Mouse (Mus musculus): ENCODE measurements around the gene D8Ertd738e. TPM values are rescaled to one million over a fixed set of nuclear protein-coding genes. Genes with fewer than 3 reads are reported as not detected.

Gene D8Ertd738e
- polyA plus RNA-seq, 1 experiment from 2014 or later, result 388 TPM

MicroRNAs within 50 kb of the gene (microRNA counts, 519-probe panel; counts per million panel counts)
- microRNA mmu-miR-23a, result 7,055 counts per million, percentile 75 among the panel's probes with 10 or more counts
- microRNA mmu-miR-27a, result 8,224 counts per million, percentile 85 among the panel's probes with 10 or more counts

Small RNA genes within 50 kb of the gene (microRNA-seq; reads per million reads assigned to microRNA genes)
- gene Mir23a, result 9,466 reads per million, percentile 95 among the genes with 10 or more reads in this experiment
- gene Mir24-2, result not detected
- gene Mir27a, result 219 reads per million, percentile 64 among the genes with 10 or more reads in this experiment
- not detected for gene Mir3074-2

Other genes starting within 250 kb of the D8Ertd738e start
- 1.2 TPM in 2 replicates for gene 1700067K01Rik, start 248.2 kb downstream of the D8Ertd738e start, polyA plus RNA-seq (2014; fragmentation: Nextera tagmentation; extraction: Ambion mirVana)
- gene 2210011C24Rik, start 237.5 kb downstream of the D8Ertd738e start, polyA plus RNA-seq (2014; fragmentation: Nextera tagmentation; extraction: Ambion mirVana), result 3.6 and 5.7 TPM in 2 replicates
- gene Palm3, start 228.2 kb downstream of the D8Ertd738e start, polyA plus RNA-seq (2014; fragmentation: Nextera tagmentation; extraction: Ambion mirVana), result 5.9 and 7.4 TPM in 2 replicates
- 1.4 and 1.6 TPM in 2 replicates for gene Il27ra, start 207.1 kb downstream of the D8Ertd738e start, polyA plus RNA-seq (2014; fragmentation: Nextera tagmentation; extraction: Ambion mirVana)
- 0.33 TPM in 1 of 2 replicates, not detected in the other for gene Rln3, start 204.7 kb downstream of the D8Ertd738e start, polyA plus RNA-seq (2014; fragmentation: Nextera tagmentation; extraction: Ambion mirVana)
- 1.2 and 2.2 TPM in 2 replicates for gene Gm10643, start 184.6 kb downstream of the D8Ertd738e start, polyA plus RNA-seq (2014; fragmentation: Nextera tagmentation; extraction: Ambion mirVana)
- 10.4 and 13.7 TPM in 2 replicates for gene Rfx1, start 182.9 kb downstream of the D8Ertd738e start, polyA plus RNA-seq (2014; fragmentation: Nextera tagmentation; extraction: Ambion mirVana)
- gene Dcaf15, start 145.0 kb downstream of the D8Ertd738e start, polyA plus RNA-seq (2014; fragmentation: Nextera tagmentation; extraction: Ambion mirVana), result 10.4 and 18.3 TPM in 2 replicates
- 0.19 and 0.34 TPM in 2 replicates for gene Podnl1, start 123.7 kb downstream of the D8Ertd738e start, polyA plus RNA-seq (2014; fragmentation: Nextera tagmentation; extraction: Ambion mirVana)
- 11.7 and 17.7 TPM in 2 replicates for gene Cc2d1a, start 101.8 kb downstream of the D8Ertd738e start, polyA plus RNA-seq (2014; fragmentation: Nextera tagmentation; extraction: Ambion mirVana)
- 0.87 and 1.2 TPM in 2 replicates for gene 4930432K21Rik, start 101.7 kb downstream of the D8Ertd738e start, polyA plus RNA-seq (2014; fragmentation: Nextera tagmentation; extraction: Ambion mirVana)
- 4.3 and 5.5 TPM in 2 replicates for gene Nanos3, start 64.5 kb downstream of the D8Ertd738e start, polyA plus RNA-seq (2014; fragmentation: Nextera tagmentation; extraction: Ambion mirVana)
- 10.2 and 15.7 TPM in 2 replicates for gene Zswim4, start 12.7 kb downstream of the D8Ertd738e start, polyA plus RNA-seq (2014; fragmentation: Nextera tagmentation; extraction: Ambion mirVana)
- 73.2 and 80.1 TPM in 2 replicates for gene Mri1, start 7.6 kb upstream of the D8Ertd738e start, polyA plus RNA-seq (2014; fragmentation: Nextera tagmentation; extraction: Ambion mirVana)
- gene Ccdc130, start 20.7 kb upstream of the D8Ertd738e start, polyA plus RNA-seq (2014; fragmentation: Nextera tagmentation; extraction: Ambion mirVana), result 15.4 and 21.1 TPM in 2 replicates
- gene Cacna1a, start 138.7 kb upstream of the D8Ertd738e start, polyA plus RNA-seq (2014; fragmentation: Nextera tagmentation; extraction: Ambion mirVana), result 3.6 and 4.4 TPM in 2 replicates

Measured in kidney, embryonic 14.5 days (tissue).